Mouse (Mus musculus) bone marrow, adult 2 months (tissue): Measurements from ENCODE around the gene Igfbp7.

Source experiments
- CTCF ChIP-seq: fragments of 200-500 bp; IDR thresholded peaks from 2 replicates; pipeline ENCODE4 v1.5.1; 2011; ENCODE audit warnings: low read length, control low read depth; ENCODE audit not compliant: control insufficient read depth, insufficient read depth
- POLR2A ChIP-seq: fragments of 200-500 bp; IDR thresholded peaks from 2 replicates; pipeline ENCODE4 v1.6.1; 2011; ENCODE audit warnings: low read depth, mild to moderate bottlenecking, control low read depth, low read length, borderline replicate concordance; ENCODE audit not compliant: control insufficient read depth

DNA sequence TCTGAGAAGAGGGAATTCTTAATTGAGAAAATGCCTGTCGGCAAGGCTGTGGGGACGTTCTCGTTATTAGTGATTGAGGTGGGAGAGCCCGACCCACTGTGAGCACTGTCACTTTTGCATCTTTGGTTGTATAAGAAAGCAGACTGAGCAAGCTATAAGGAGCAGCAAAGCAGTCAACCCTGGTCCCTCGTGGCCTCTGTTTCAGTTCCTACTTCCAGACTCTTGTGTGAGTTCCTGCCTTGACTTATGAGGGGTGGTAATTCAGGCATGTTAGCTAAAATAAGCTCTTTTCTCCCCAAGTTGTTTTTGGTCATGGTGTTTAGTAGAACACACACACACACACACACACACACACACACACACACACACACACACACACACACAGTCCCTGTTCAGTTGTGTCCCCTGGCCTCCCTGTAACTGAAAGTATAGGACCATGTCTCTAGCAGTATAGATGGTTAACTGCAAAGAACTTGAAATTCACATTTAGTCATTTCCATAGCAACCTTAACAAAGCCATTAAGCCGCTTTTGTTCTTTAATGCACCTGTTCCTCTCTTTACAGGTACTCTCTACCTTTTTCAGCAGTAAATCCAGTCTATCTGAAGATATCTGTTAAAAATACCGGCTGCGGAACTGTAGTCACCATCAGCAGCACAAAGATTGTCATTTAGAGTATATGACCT lies 36.2 kb upstream of the Igfbp7 start:
- TF ChIP-seq CTCF: no peak
- no peak for TF ChIP-seq POLR2A
